Mouse (Mus musculus) heart, embryonic 16.5 days (tissue): ENCODE measurements around the gene Ino80b. TPM values are rescaled to one million over a fixed set of nuclear protein-coding genes. Genes with fewer than 3 reads are reported as not detected.

Source experiments
- microRNA counts: library from miRNA; unstranded; fragments of <30 nt; microRNA quantifications from one replicate; lab custom pipeline; 2016
- microRNA-seq: library from miRNA; unstranded; fragments of <30 nt; microRNA quantifications from one replicate; pipeline ENCODE4, GENCODE M21; 2017
- polyA plus RNA-seq: library from polyadenylated mRNA; unstranded; fragments of >200 nt; fragmentation: Nextera tagmentation; extraction: Ambion mirVana; gene quantifications from 2 replicates; pipeline ENCODE4 v1.2.1, GENCODE M21; 2015

Ino80b gene
- polyA plus RNA-seq, 1 experiment from 2014 or later: 8.1 TPM

MicroRNA genes within 50 kb of the gene (microRNA counts, 519-probe panel; counts per million panel counts)
- microRNA mmu-miR-3470a+mmu-miR-3470b (lab: Ali Mortazavi, UCI): 1,946 counts per million, percentile 19 among the panel's probes with 10 or more counts

Small RNA genes within 50 kb of the gene (microRNA-seq; reads per million reads assigned to microRNA genes)
- not detected for gene Mir3470a

Other genes starting within 250 kb of the Ino80b start
- 0.53 and 1.2 TPM in 2 replicates for gene Sema4f, start 185.7 kb downstream of the Ino80b start, polyA plus RNA-seq
- gene M1ap, start 178.5 kb downstream of the Ino80b start, polyA plus RNA-seq: 0.69 and 0.71 TPM in 2 replicates
- 8.5 and 9.5 TPM in 2 replicates for gene Dok1, start 92.0 kb downstream of the Ino80b start, polyA plus RNA-seq
- gene Loxl3, start 91.3 kb downstream of the Ino80b start, polyA plus RNA-seq: 8.0 and 8.3 TPM in 2 replicates
- 140 and 148 TPM in 2 replicates for gene Aup1, start 70.9 kb downstream of the Ino80b start, polyA plus RNA-seq
- 81.8 and 94.5 TPM in 2 replicates for gene Htra2, start 70.2 kb downstream of the Ino80b start, polyA plus RNA-seq
- gene Dqx1, start 67.6 kb downstream of the Ino80b start, polyA plus RNA-seq: 0.57 and 0.75 TPM in 2 replicates
- 0.27 and 0.45 TPM in 2 replicates for gene Tlx2, start 55.1 kb downstream of the Ino80b start, polyA plus RNA-seq
- gene Pcgf1, start 47.6 kb downstream of the Ino80b start, polyA plus RNA-seq: 16.6 and 18.0 TPM in 2 replicates
- 0.35 and 0.40 TPM in 2 replicates for gene Lbx2, start 39.1 kb downstream of the Ino80b start, polyA plus RNA-seq
- 2.0 and 2.6 TPM in 2 replicates for gene Ccdc142, start 23.8 kb downstream of the Ino80b start, polyA plus RNA-seq
- 1.9 and 2.2 TPM in 2 replicates for gene Gm42688, start 23.8 kb downstream of the Ino80b start, polyA plus RNA-seq
- gene Mrpl53, start 16.4 kb downstream of the Ino80b start, polyA plus RNA-seq: 165 and 169 TPM in 2 replicates
- gene Mogs, start 9.9 kb downstream of the Ino80b start, polyA plus RNA-seq: 14.0 and 23.9 TPM in 2 replicates
- 96.1 and 98.3 TPM in 2 replicates for gene Wbp1, start 3.9 kb downstream of the Ino80b start, polyA plus RNA-seq
- gene Rtkn, start 10.0 kb upstream of the Ino80b start, polyA plus RNA-seq: 21.1 and 26.0 TPM in 2 replicates
- 3.8 and 5.4 TPM in 2 replicates for gene Wdr54, start 31.0 kb upstream of the Ino80b start, polyA plus RNA-seq
- gene 1700003E16Rik, start 31.0 kb upstream of the Ino80b start, polyA plus RNA-seq: 1.5 and 2.2 TPM in 2 replicates
- 76.9 and 78.1 TPM in 2 replicates for gene Dctn1, start 40.5 kb upstream of the Ino80b start, polyA plus RNA-seq
- gene Slc4a5, start 94.4 kb upstream of the Ino80b start, polyA plus RNA-seq: 0.17 and 0.50 TPM in 2 replicates
- gene Mthfd2, start 200.5 kb upstream of the Ino80b start, polyA plus RNA-seq: 26.9 and 28.3 TPM in 2 replicates
- 35.4 and 35.8 TPM in 2 replicates for gene Mob1a, start 200.6 kb upstream of the Ino80b start, polyA plus RNA-seq
- 259 and 264 TPM in 2 replicates for gene Bola3, start 223.7 kb upstream of the Ino80b start, polyA plus RNA-seq